Mouse (Mus musculus) retina, embryonic 14.5 days (tissue): ENCODE measurements at regions not wholly inside any gene's neighbourhood (a gene's known extent, or its start where the extent isn't known, plus 50 kb on each side); places are given as distances from the start of the nearest gene placed in this dataset.

Experiments used
- DNase-seq: peaks from one replicate; pipeline ENCODE4 v3.0.0-alpha.2; 2015; ENCODE audit warnings: low spot score

GRCm38 (mm10) chr1:177335961-177336360 lies 78.0 kb upstream of the Akt3 start:
- no peak for DNase-seq

- no peak for DNase-seq
Measured at GRCm38 (mm10) chr1:177323366-177323765, 65.4 kb upstream of the Akt3 start.

DNA sequence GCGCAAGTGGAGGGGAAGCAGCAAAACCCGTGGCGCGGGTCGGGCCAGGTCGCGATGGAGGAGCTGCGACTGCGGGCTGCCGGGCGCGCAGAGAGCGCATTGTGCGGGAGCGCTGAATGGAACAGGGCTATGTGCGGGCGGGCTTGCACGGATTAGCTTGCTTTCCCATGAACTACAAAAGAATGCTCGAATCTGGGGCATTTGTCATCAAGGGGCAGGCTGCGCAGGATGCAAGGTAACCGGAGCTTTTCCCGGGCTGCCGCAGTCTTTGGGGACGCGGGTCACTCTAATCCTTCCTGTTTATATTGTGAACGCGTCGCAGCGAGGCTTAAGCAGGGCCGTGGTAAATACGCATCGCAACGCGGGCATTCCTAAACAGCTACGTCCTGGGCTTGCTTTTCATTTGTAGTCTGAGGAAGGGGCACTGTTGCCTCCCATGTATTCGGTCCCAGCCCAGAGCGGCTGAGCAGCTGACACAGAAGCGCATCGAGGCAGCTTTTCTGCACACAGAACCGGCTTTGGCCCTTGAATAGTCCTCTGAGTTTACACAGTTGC lies 64.8 kb upstream of the Akt3 start:
- peak; percentile 64 for DNase-seq

DNA sequence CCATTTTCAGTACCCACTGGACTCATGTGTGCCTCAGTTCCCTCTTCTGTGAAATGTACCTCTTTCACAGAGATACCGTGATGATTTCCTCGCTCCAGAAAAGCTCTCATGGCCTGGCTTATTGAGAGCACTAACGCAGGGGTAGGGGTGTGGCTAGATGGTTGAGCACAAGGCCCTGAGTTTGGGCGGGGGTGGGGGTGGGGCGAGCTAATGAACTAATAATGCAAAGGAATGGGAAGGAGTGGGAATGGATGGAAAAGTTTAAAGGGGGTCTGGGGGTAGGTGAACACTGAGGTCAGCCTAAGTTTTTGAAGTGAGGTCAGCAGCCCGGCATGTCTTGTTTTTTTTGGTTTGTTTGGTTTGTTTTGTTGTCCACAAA lies 64.3 kb upstream of the Akt3 start:
- peak; percentile 34 for DNase-seq

DNA sequence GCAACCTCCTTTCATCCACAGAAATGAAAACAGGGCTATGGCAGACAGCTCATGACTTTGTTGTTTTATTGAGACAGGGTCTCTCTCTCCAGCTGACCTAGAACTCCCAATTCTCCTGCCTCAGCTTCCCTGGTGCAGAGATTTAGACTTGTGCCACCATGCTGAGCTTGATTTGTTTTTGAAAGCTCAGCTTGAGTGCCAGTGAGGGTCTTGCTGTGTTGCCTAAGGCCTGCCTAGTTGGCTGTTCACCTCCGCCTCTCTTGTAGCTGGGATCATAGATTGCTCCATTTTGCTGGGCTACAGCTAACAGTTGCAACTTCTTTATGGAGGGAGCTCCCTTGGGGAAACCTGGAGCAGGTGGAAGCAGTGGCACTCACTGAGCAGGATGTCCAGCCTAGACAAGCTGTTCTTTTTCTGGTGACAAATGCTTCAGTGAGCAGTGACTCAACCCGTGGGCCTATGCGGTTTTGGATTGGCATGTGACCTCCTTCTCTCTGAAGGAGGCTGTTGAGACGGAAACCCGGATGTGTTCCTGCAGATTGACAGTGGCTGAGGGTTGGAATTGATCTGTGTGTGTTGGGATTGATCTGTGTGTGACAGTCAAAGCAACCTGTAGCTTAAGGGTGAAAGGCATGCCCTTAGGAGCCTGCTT lies 63.8 kb upstream of the Akt3 start:
- DNase-seq = peak; percentile 60

DNA sequence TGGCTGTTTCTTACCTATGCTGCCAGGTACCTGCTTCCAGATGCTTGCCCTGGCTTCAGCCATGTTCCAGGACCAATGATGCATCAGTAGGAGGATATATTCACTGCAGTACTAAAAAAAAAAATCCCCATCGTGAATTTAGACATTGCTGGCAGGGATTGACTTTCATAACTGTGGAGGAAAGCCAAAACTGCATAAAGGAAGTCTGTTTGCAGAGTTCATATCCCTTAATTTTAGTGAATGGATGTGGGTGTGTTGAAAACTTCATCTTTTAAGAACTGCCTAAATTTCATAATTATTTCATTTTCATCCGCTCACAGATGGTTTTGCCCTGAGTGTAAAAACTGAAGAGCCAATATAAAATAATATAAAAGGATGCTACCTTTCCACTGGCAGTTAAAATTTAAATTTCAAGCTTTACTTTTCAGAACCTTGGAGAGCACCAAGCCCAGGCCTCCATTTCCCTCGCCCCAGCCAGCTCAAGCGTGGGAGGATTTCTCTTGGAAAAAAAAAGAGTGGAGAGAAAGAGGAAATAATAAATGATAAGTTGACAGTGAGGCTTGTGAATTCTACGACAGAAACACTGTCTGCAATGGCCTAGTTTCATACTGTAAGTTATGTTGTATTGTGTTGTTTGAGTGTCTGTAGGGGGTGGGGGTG lies 50.3 kb upstream of the Akt3 start:
- DNase-seq = peak; percentile 55
